Mouse (Mus musculus) small intestine, adult 2 months (tissue): Measurements from ENCODE around the gene Dpp8. TPM values are rescaled to one million over a fixed set of nuclear protein-coding genes. Genes with fewer than 3 reads are reported as not detected.
"Not testable (repeated sequence)": the region's sequence is repeated elsewhere in the genome, so short reads cannot be mapped to it uniquely, and the experiment has no call there.

Source experiments
- H3K27ac ChIP-seq: fragments of 200-500 bp; 2 replicates; pipeline ENCODE4 v1.5.1; 2012; ENCODE audit warnings: low read depth, low read length, control low read depth, inconsistent platforms; ENCODE audit not compliant: insufficient read depth
- H3K27me3 ChIP-seq: fragments of 200-500 bp; 2 replicates; pipeline ENCODE4 v1.6.1; 2012; ENCODE audit warnings: mild to moderate bottlenecking, moderate library complexity, low read length, inconsistent platforms; ENCODE audit not compliant: control insufficient read depth, insufficient read depth
- H3K36me3 ChIP-seq: fragments of 200-500 bp; 2 replicates; pipeline ENCODE4 v1.6.1; 2012; ENCODE audit warnings: mild to moderate bottlenecking, low read length, control low read depth, inconsistent platforms; ENCODE audit not compliant: control insufficient read depth, insufficient read depth
- H3K4me1 ChIP-seq: fragments of 200-500 bp; 2 replicates; pipeline ENCODE4 v1.6.1; 2012; ENCODE audit warnings: low read length, inconsistent platforms, mixed read lengths; ENCODE audit not compliant: control insufficient read depth, insufficient read depth, insufficient read length
- H3K4me3 ChIP-seq: fragments of 200-500 bp; 2 replicates; pipeline ENCODE4 v1.5.1; 2012; ENCODE audit warnings: low read depth, mild to moderate bottlenecking, control low read depth, inconsistent platforms, low read length, moderate library complexity
- CTCF ChIP-seq: fragments of 200-500 bp; IDR thresholded peaks from 2 replicates; pipeline ENCODE4 v1.5.1; 2012; ENCODE audit warnings: low read depth, mild to moderate bottlenecking, control low read depth, inconsistent platforms, low read length, moderate library complexity, mixed read lengths; ENCODE audit not compliant: insufficient replicate concordance, insufficient read length; ENCODE audit errors: extremely low read depth
- POLR2A ChIP-seq: fragments of 200-500 bp; IDR thresholded peaks from 2 replicates; pipeline ENCODE4 v1.6.1; 2012; ENCODE audit warnings: low read depth, mild to moderate bottlenecking, control low read depth, inconsistent platforms, low read length, moderate library complexity
- WGBS: fragments of 180-500 bp; shearing (Covaris S2); methylation state at CpG from one replicate; pipeline ENCODE4 v1.1.7; 2018; 5-methylcytosine and 5-hydroxymethylcytosine counted together
- polyA plus RNA-seq: library from polyadenylated mRNA; depleted of rRNA; stranded (reverse); fragments of >200 nt; gene quantifications from 2 replicates; pipeline ENCODE4 v1.2.3, GENCODE M21; 2012

Dpp8 gene
- polyA plus RNA-seq, 1 experiment: 21.4 TPM

DNA sequence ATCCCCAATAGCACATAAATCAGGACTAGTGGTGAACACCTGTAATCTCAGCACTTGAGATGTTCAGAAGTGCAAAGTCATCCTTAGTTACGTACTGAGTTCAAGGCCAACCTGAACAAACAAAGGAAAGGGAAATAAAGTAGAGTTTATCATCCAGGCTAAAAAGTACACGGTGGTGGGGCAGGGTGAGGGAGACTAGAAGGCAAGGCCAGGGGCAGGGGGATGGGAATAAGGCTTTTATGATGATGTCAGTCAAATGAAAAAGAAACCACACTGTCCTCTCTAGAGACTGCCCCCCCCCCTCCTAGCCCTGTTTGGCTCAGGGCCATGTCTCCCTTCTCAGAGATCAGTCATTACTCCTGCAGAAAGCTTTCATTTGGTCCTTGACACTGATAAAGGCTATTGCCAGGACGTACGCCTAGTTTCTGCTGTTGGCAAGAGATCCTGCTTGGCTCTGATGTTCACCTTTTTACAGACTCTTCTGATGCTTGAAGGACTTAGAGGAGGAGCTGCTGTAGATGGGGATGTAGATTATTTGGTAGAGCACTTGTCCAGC lies 9.6 kb upstream of the Dpp8 start:
- WGBS: 22% methylated on average over 4 of the region's 4 CpGs
- no peak for TF ChIP-seq POLR2A
- no peak for TF ChIP-seq CTCF
- no peaks in the 10 kb centered on the region for H3K36me3 ChIP-seq
- H3K27me3 ChIP-seq: no peaks in the 10 kb centered on the region
- no peak overlapping the region for H3K4me3 ChIP-seq
- H3K4me1 ChIP-seq: peaks cover 18% of the 10 kb centered on the region; the same call in 1 of the 2 replicates
- H3K27ac ChIP-seq: peak overlapping the region; percentile 15; the same call in 1 of the 2 replicates

DNA sequence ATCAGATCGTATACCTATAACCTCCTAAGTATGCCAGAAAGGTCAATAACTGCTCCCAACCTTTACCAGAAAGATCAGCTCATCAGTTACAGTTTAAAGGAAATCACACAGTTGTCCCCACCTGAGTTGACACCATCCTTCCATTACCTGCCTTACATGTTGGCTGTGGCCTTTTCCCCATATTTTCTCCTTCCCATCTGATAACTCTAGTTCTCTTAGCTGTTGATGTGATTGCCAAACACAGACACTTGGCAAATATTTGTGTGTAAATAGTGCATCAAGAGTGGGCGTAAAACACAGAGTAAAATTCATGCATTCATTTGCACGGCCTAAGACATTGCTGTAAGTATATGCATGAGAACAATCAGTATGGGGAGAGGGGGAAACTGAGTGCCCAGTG lies 8.8 kb upstream of the Dpp8 start:
- no peak overlapping the region for H3K4me3 ChIP-seq
- no peaks in the 10 kb centered on the region for H3K36me3 ChIP-seq
- TF ChIP-seq CTCF (no peak), POLR2A (no peak)
- WGBS: 65% methylated on average over 3 of the region's 3 CpGs
- peaks cover 17% of the 10 kb centered on the region; the same call in 1 of the 2 replicates for H3K4me1 ChIP-seq
- no peak overlapping the region for H3K27ac ChIP-seq
- H3K27me3 ChIP-seq: no peaks in the 10 kb centered on the region

DNA sequence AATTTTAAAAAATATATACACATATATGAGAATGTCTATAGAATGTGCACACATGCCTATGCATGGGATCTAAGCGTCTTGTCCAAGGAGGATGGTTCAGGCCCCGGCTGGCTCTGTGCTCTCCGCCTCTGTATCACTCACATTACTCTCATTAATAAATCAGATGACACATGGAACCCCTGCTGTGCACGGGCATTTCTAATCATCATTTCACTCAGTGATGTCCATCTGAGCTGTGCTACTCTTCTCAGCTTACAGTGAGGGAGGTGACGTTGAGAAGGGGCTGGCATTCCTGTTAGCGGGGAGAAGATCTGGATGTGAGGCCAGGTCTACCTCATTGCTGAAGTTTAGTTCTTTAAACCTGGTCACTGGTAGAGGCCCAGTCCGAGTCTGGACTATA lies 5.0 kb upstream of the Dpp8 start:
- Histone ChIP-seq H3K27ac (no peak overlapping the region), H3K4me3 (no peak overlapping the region), H3K27me3 (no peaks in the 10 kb centered on the region), H3K4me1 (peaks cover 13% of the 10 kb centered on the region; the same call in 1 of the 2 replicates), H3K36me3 (no peaks in the 10 kb centered on the region)
- 91% methylated on average over 7 of the region's 7 CpGs for WGBS
- TF ChIP-seq CTCF: no peak

DNA sequence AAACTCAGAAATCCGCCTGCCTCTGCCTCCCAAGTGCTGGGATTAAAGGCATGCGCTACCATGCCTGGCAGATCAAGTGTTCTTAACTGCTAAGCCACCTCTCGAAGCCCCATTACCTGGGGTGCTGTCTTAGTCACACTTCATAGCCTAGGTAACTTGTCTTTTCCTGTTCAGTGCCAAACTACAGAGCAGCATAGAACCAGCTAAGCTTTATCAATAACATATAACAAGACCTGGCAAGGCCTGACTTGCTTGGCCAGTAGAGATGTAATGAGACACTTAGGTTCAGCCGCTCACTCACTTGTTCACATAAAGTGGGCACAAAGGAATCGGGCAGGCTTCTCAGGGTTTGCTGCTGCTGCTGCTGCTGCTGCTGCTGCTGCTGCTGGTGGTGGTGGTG lies 3.9 kb upstream of the Dpp8 start:
- TF ChIP-seq CTCF: no peak
- TF ChIP-seq POLR2A: no peak
- 93% methylated on average over 5 of the region's 5 CpGs for WGBS
- H3K27me3 ChIP-seq: no peaks in the 10 kb centered on the region

DNA sequence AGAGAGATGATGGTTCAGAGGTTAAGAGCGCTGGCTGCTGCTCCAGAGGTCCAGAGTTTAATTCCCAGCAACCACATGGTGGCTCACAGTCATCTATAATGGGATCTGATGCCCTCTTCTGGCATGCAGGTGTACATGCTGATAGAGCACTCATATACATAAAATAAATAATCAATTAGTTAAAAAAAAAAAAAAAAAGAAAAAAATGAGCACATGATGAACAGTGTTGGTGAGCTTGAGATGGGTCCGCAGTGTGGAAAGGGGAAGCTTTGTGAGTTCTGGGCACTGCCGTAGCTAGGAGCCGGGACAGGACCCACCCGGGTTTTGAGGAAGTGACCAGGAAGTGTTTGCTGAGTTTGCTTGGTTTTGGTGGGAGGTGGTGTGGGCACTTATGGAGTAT lies 859 bp upstream of the Dpp8 start:
- H3K4me1 ChIP-seq, H3K36me3 ChIP-seq, H3K27me3 ChIP-seq, H3K27ac ChIP-seq, H3K4me3 ChIP-seq: not testable (repeated sequence)
- WGBS: 60% methylated on average over 5 of the region's 5 CpGs

More for the DNA sequence above, 3.9 kb upstream of the Dpp8 start:
- H3K4me3 ChIP-seq: no peak overlapping the region
- H3K27ac ChIP-seq: no peak overlapping the region
- H3K36me3 ChIP-seq: no peaks in the 10 kb centered on the region
- peaks cover 6% of the 10 kb centered on the region; the same call in 1 of the 2 replicates for H3K4me1 ChIP-seq

DNA sequence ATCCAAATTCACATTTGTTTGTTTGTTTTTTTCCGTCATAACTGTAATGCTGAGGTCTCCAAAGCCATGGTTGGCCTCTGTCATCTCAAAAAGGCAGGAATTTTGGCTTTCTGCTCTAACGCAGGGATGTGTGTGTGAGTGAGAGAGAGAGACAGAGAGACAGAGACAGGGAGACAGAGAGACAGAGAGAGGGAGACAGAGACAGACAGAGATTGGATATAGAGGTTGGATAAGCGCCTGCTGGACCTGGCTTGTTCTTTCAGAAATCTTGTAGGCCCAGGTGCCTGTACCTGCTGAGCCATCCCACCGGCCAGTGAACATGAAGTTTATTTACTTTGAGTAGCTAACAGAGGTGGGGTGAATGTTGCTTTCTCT lies 333 bp upstream of the Dpp8 start:
- Histone ChIP-seq H3K27me3 (no peaks in the 10 kb centered on the region), H3K36me3 (peaks cover 2% of the 10 kb centered on the region), H3K4me1 (peaks cover 6% of the 10 kb centered on the region; the same call in 1 of the 2 replicates), H3K4me3 (peak overlapping the region; percentile 11; the same call in 1 of the 2 replicates), H3K27ac (no peak overlapping the region; the same call in 1 of the 2 replicates)
- no peak for TF ChIP-seq CTCF
- TF ChIP-seq POLR2A: no peak
- 36% methylated on average over 4 of the region's 4 CpGs for WGBS

DNA sequence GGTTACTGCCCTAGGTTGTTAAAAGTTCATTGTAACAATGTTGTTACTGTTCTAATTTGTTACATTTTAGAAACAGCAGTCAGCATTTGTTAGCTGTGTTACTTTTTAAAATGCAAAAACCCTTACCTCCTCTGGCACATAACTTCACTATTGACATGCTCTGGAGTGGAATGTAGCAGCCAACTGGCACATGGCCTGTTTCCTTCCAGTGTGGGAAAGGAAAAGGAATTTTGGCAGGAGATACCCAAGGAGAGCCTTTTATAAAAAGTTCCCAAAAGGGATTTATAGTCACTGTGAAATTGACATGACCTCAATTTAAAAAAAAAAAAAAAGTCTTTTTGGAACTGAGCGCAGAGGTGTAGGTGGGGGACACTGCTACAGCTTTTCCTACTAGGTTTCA lies 4.2 kb downstream of the Dpp8 start:
- WGBS: 80% methylated on average over 1 of the region's 1 CpGs
- Histone ChIP-seq H3K36me3 (peaks cover 33% of the 10 kb centered on the region), H3K4me3 (no peak overlapping the region), H3K27ac (no peak overlapping the region), H3K27me3 (no peaks in the 10 kb centered on the region), H3K4me1 (peaks cover 4% of the 10 kb centered on the region; the same call in 1 of the 2 replicates)
- no peak for TF ChIP-seq CTCF
- TF ChIP-seq POLR2A: no peak
